Mouse (Mus musculus): ENCODE data around the gene Aifm1. TPM values are rescaled to one million over a fixed set of nuclear protein-coding genes. Genes with fewer than 3 reads are reported as not detected.
A peak's percentile ranks its signal among the peaks of the same experiment; 100 is the strongest.

Aifm1 gene
- 114 and 115 TPM in 2 replicates for polyA plus RNA-seq (2015; fragmentation: Nextera tagmentation; extraction: Ambion mirVana)

DNA sequence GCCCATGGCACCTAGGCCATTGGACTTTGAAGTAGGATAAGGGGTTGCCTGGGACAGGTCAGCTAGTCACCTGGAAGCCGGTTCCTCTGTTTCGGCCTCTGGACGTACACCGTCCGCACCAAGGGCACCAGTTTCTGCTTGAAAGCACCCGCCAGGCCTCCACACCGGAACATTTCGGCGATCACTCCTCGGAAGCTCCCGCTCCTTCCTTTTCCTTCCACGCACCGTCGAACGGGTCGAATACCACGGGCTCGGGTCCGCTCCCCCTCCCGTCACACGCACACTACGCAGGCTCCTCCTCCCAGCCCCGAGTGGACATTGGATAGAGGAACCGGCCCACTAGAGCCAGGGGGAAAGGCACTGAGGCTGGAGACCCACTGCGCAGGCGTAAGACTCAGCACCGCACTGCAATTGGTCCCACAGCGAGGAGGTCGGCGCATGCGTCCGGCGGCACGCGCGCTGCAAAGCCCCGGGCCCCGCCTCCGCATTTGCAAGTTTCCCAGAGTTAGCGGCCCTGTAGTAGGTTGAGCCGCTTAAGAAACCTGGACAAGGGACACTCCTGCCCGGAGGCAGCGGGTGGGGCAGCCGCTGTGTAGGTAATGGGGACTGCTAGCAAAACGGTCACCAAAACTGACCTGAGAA, at the start of gene Aifm1:
Aifm1 (minus strand) TSS at position 398 of the 642 bp plus-strand sequence.
- peak; percentile 100 for ATAC-seq
- WGBS: 16% methylated on average over 44 of the region's 45 CpGs
- peak within 1 kb of the TSS; percentile 63 for H3K4me3 ChIP-seq (ENCODE audit: low read length)

DNA sequence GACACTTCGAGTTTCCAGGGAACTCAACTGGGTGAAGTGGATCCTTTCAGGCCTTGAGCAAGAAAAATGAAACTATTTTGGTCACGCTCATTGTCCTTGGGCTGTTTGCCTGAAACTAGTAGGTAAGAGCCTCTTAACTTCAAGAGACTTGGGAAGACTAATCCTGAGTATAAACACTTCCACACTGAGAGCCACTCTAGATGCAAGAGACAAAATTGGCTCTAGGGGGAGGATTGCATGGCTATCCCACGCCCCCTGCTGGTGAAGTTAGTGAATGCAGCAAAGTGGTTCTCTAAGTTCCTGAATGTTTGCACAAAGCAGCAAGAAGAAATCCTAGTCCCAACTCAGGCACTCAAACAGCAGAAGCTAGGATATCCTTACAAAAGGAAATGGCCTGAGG, 18.8 kb upstream of the Aifm1 start:
- H3K4me2 ChIP-seq (ENCODE audit: low read depth, low read length): no peak overlapping the region
- H3K36me3 ChIP-seq (ENCODE audit: control insufficient read depth, insufficient read depth, low read length): no peaks in the 10 kb centered on the region
- no peaks in the 10 kb centered on the region for H3K27me3 ChIP-seq (replicated peaks; ENCODE audit: control insufficient read depth, insufficient read depth, low read length)
- no peaks in the 10 kb centered on the region for H3K4me1 ChIP-seq (ENCODE audit: control insufficient read depth, insufficient read depth, low read length)
- no peak overlapping the region for H3K4me3 ChIP-seq (ENCODE audit: low read length)
- H3K27ac ChIP-seq (ENCODE audit: low read length): no peak overlapping the region
- H3K9ac ChIP-seq (ENCODE audit: low read depth, low read length): no peak overlapping the region
- ATAC-seq: 0 out of 2 replicates have a peak, but pooled peaks have one; percentile 52
- no peaks in the 10 kb centered on the region for H3K9me3 ChIP-seq (ENCODE audit: control insufficient read depth, low read length)
- 38% methylated on average over 3 of the region's 3 CpGs for WGBS

More for the DNA sequence above, at the start of gene Aifm1:
- Histone ChIP-seq H3K9ac (ENCODE audit: low read depth, low read length) (peak within 1 kb of the TSS; percentile 70), H3K4me1 (ENCODE audit: control insufficient read depth, insufficient read depth, low read length) (0 out of 2 replicates have a peak, but pooled peaks cover 2% of the 10 kb centered on the region), H3K27me3 (replicated peaks; ENCODE audit: control insufficient read depth, insufficient read depth, low read length) (no peaks in the 10 kb centered on the region), H3K4me2 (ENCODE audit: low read depth, low read length) (peak within 1 kb of the TSS; percentile 48), H3K9me3 (ENCODE audit: control insufficient read depth, low read length) (no peaks in the 10 kb centered on the region; the same call in 1 of the 2 replicates), H3K36me3 (ENCODE audit: control insufficient read depth, insufficient read depth, low read length) (no peaks in the 10 kb centered on the region), H3K27ac (ENCODE audit: low read length) (peak within 1 kb of the TSS; percentile 23; the same call in 1 of the 2 replicates)

GRCm38 (mm10) chrX:48526435-48526834, 13.1 kb upstream of the Aifm1 start:
- WGBS: 54% methylated on average over 2 of the region's 3 CpGs

GRCm38 (mm10) chrX:48525866-48526265, 12.5 kb upstream of the Aifm1 start:
- H3K4me3 ChIP-seq (ENCODE audit: low read length): no peak overlapping the region
- H3K4me1 ChIP-seq (ENCODE audit: control insufficient read depth, insufficient read depth, low read length): no peaks in the 10 kb centered on the region
- no peak overlapping the region for H3K4me2 ChIP-seq (ENCODE audit: low read depth, low read length)
- H3K27me3 ChIP-seq (replicated peaks; ENCODE audit: control insufficient read depth, insufficient read depth, low read length): no peaks in the 10 kb centered on the region
- ATAC-seq: no peak
- no peaks in the 10 kb centered on the region for H3K9me3 ChIP-seq (ENCODE audit: control insufficient read depth, low read length)
- H3K36me3 ChIP-seq (ENCODE audit: control insufficient read depth, insufficient read depth, low read length): no peaks in the 10 kb centered on the region
- H3K9ac ChIP-seq (ENCODE audit: low read depth, low read length): no peak overlapping the region
- H3K27ac ChIP-seq (ENCODE audit: low read length): no peak overlapping the region
- 60% methylated on average over 8 of the region's 8 CpGs for WGBS

More at GRCm38 (mm10) chrX:48526435-48526834, 13.1 kb upstream of the Aifm1 start:
- ATAC-seq: no peak
- no peaks in the 10 kb centered on the region for H3K27me3 ChIP-seq (replicated peaks; ENCODE audit: control insufficient read depth, insufficient read depth, low read length)
- H3K36me3 ChIP-seq (ENCODE audit: control insufficient read depth, insufficient read depth, low read length): no peaks in the 10 kb centered on the region
- no peaks in the 10 kb centered on the region for H3K4me1 ChIP-seq (ENCODE audit: control insufficient read depth, insufficient read depth, low read length)
- H3K9ac ChIP-seq (ENCODE audit: low read depth, low read length): no peak overlapping the region
- no peak overlapping the region for H3K4me3 ChIP-seq (ENCODE audit: low read length)
- no peak overlapping the region for H3K27ac ChIP-seq (ENCODE audit: low read length)
- no peaks in the 10 kb centered on the region for H3K9me3 ChIP-seq (ENCODE audit: control insufficient read depth, low read length)
- no peak overlapping the region for H3K4me2 ChIP-seq (ENCODE audit: low read depth, low read length)

- no peak overlapping the region for H3K4me3 ChIP-seq (ENCODE audit: low read length)
- H3K4me2 ChIP-seq (ENCODE audit: low read depth, low read length): no peak overlapping the region
- H3K4me1 ChIP-seq (ENCODE audit: control insufficient read depth, insufficient read depth, low read length): no peaks in the 10 kb centered on the region
- H3K27ac ChIP-seq (ENCODE audit: low read length): no peak overlapping the region
- no peak for ATAC-seq
- no peaks in the 10 kb centered on the region for H3K9me3 ChIP-seq (ENCODE audit: control insufficient read depth, low read length)
- H3K27me3 ChIP-seq (replicated peaks; ENCODE audit: control insufficient read depth, insufficient read depth, low read length): no peaks in the 10 kb centered on the region
- no peaks in the 10 kb centered on the region for H3K36me3 ChIP-seq (ENCODE audit: control insufficient read depth, insufficient read depth, low read length)
- no peak overlapping the region for H3K9ac ChIP-seq (ENCODE audit: low read depth, low read length)
- WGBS: 67% methylated on average over 1 of the region's 1 CpGs
Observed at GRCm38 (mm10) chrX:48525332-48525731, 12.0 kb upstream of the Aifm1 start.

- H3K4me3 ChIP-seq (ENCODE audit: low read length): no peak overlapping the region
- H3K9me3 ChIP-seq (ENCODE audit: control insufficient read depth, low read length): no peaks in the 10 kb centered on the region
- H3K4me2 ChIP-seq (ENCODE audit: low read depth, low read length): no peak overlapping the region
- 66% methylated on average over 3 of the region's 3 CpGs for WGBS
- no peaks in the 10 kb centered on the region for H3K4me1 ChIP-seq (ENCODE audit: control insufficient read depth, insufficient read depth, low read length)
- no peaks in the 10 kb centered on the region for H3K27me3 ChIP-seq (replicated peaks; ENCODE audit: control insufficient read depth, insufficient read depth, low read length)
- H3K27ac ChIP-seq (ENCODE audit: low read length): no peak overlapping the region
- H3K36me3 ChIP-seq (ENCODE audit: control insufficient read depth, insufficient read depth, low read length): no peaks in the 10 kb centered on the region
- no peak for ATAC-seq
- no peak overlapping the region for H3K9ac ChIP-seq (ENCODE audit: low read depth, low read length)
Observed at GRCm38 (mm10) chrX:48523512-48523911, 10.1 kb upstream of the Aifm1 start.

DNA sequence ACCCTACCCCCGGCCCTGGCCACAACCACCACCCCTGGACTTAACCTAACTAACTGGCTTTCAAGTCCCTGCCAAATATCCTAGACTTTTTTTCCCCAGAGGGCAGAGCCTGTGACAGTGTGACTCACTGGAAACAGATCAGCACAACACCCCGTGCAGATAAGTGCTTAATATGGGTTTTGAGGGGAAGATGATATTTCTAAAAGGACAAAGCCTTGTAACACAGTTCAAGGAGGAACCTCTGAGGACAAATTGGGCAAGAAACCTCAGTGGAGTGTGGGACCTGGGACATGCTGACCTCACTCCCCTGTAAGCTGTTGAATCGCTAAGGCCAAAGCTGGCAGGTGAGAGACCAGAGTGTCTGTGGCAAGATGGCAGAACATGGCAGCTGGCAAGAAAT, 8.3 kb upstream of the Aifm1 start:
- WGBS: 95% methylated on average over 3 of the region's 3 CpGs
- ATAC-seq: no peak
- Histone ChIP-seq H3K9ac (ENCODE audit: low read depth, low read length) (no peak overlapping the region), H3K27ac (ENCODE audit: low read length) (no peak overlapping the region), H3K27me3 (replicated peaks; ENCODE audit: control insufficient read depth, insufficient read depth, low read length) (no peaks in the 10 kb centered on the region), H3K4me2 (ENCODE audit: low read depth, low read length) (no peak overlapping the region), H3K9me3 (ENCODE audit: control insufficient read depth, low read length) (no peaks in the 10 kb centered on the region; the same call in 1 of the 2 replicates), H3K36me3 (ENCODE audit: control insufficient read depth, insufficient read depth, low read length) (no peaks in the 10 kb centered on the region), H3K4me3 (ENCODE audit: low read length) (no peak overlapping the region), H3K4me1 (ENCODE audit: control insufficient read depth, insufficient read depth, low read length) (no peaks in the 10 kb centered on the region)

- H3K27me3 ChIP-seq (replicated peaks; ENCODE audit: control insufficient read depth, insufficient read depth, low read length): no peaks in the 10 kb centered on the region
- H3K4me3 ChIP-seq (ENCODE audit: low read length): peak overlapping the region; percentile 51
- ATAC-seq: peak; percentile 41; the same call in 1 of the 2 replicates
- peak overlapping the region; percentile 63 for H3K9ac ChIP-seq (ENCODE audit: low read depth, low read length)
- H3K27ac ChIP-seq (ENCODE audit: low read length): no peak overlapping the region
- no peaks in the 10 kb centered on the region for H3K36me3 ChIP-seq (ENCODE audit: control insufficient read depth, insufficient read depth, low read length)
- 15% methylated on average over 20 of the region's 20 CpGs for WGBS
- H3K4me2 ChIP-seq (ENCODE audit: low read depth, low read length): peak overlapping the region; percentile 80
- no peaks in the 10 kb centered on the region; the same call in 1 of the 2 replicates for H3K9me3 ChIP-seq (ENCODE audit: control insufficient read depth, low read length)
- H3K4me1 ChIP-seq (ENCODE audit: control insufficient read depth, insufficient read depth, low read length): no peaks in the 10 kb centered on the region
Observed at GRCm38 (mm10) chrX:48519549-48520085, 6.3 kb upstream of the Aifm1 start.

GRCm38 (mm10) chrX:48518808-48519548, 5.6 kb upstream of the Aifm1 start, which contains the start of gene Rab33a:
TSS of gene Rab33a (plus strand) at chrX:48519285.
- no peaks in the 10 kb centered on the region; the same call in 1 of the 2 replicates for H3K9me3 ChIP-seq (ENCODE audit: control insufficient read depth, low read length)
- peak; percentile 62 for ATAC-seq
- H3K36me3 ChIP-seq (ENCODE audit: control insufficient read depth, insufficient read depth, low read length): no peaks in the 10 kb centered on the region
- no peak within 1 kb of the TSS for H3K27ac ChIP-seq (ENCODE audit: low read length)
- H3K4me3 ChIP-seq (ENCODE audit: low read length): peak within 1 kb of the TSS; percentile 51
- H3K9ac ChIP-seq (ENCODE audit: low read depth, low read length): peak within 1 kb of the TSS; percentile 63
- peak within 1 kb of the TSS; percentile 80 for H3K4me2 ChIP-seq (ENCODE audit: low read depth, low read length)
- WGBS: 23% methylated on average over 30 of the region's 33 CpGs
- H3K4me1 ChIP-seq (ENCODE audit: control insufficient read depth, insufficient read depth, low read length): no peaks in the 10 kb centered on the region
- H3K27me3 ChIP-seq (replicated peaks; ENCODE audit: control insufficient read depth, insufficient read depth, low read length): no peaks in the 10 kb centered on the region

Data from intestine, embryonic 16.5 days (tissue).